Mouse (Mus musculus): ENCODE data around the gene Serpinb6b. TPM values are rescaled to one million over a fixed set of nuclear protein-coding genes. Genes with fewer than 3 reads are reported as not detected.

Serpinb6b gene
- polyA plus RNA-seq, 1 experiment from 2014 or later: 4.6 TPM

GRCm38 (mm10) chr13:33006555-33006954, 41.5 kb downstream of the Serpinb6b start:
- 85% methylated on average over 3 of the region's 3 CpGs for WGBS
- ATAC-seq (replicated peaks; ENCODE audit: low FRiP score, low TSS enrichment, low read depth): no peak

GRCm38 (mm10) chr13:33012395-33012794, 47.4 kb downstream of the Serpinb6b start:
- Histone ChIP-seq H3K9me3 (ENCODE audit: control insufficient read depth, low read length) (no peaks in the 10 kb centered on the region), H3K36me3 (ENCODE audit: control insufficient read depth, insufficient read depth, low read length) (0 out of 2 replicates have a peak, but pooled peaks cover 12% of the 10 kb centered on the region), H3K27ac (ENCODE audit: low read depth) (no peak overlapping the region), H3K27me3 (replicated peaks; ENCODE audit: control insufficient read depth, insufficient read depth, low read length) (no peaks in the 10 kb centered on the region), H3K9ac (ENCODE audit: low read length) (no peak overlapping the region), H3K4me3 (ENCODE audit: low read depth, low read length) (no peak overlapping the region), H3K4me2 (ENCODE audit: low read length) (no peak overlapping the region), H3K4me1 (replicated peaks; ENCODE audit: control insufficient read depth, insufficient read depth, low read length) (no peaks in the 10 kb centered on the region)
- 79% methylated on average over 1 of the region's 1 CpGs for WGBS
- ATAC-seq (replicated peaks; ENCODE audit: low FRiP score, low TSS enrichment, low read depth): no peak
- DNase-seq (ENCODE audit: low spot score): no peak

More at GRCm38 (mm10) chr13:33006555-33006954, 41.5 kb downstream of the Serpinb6b start:
- H3K9me3 ChIP-seq (ENCODE audit: control insufficient read depth, low read length): no peaks in the 10 kb centered on the region
- H3K27ac ChIP-seq (ENCODE audit: low read depth): no peak overlapping the region
- DNase-seq (ENCODE audit: low spot score): no peak
- H3K4me2 ChIP-seq (ENCODE audit: low read length): no peak overlapping the region
- no peak overlapping the region for H3K4me3 ChIP-seq (ENCODE audit: low read depth, low read length)
- no peaks in the 10 kb centered on the region for H3K27me3 ChIP-seq (replicated peaks; ENCODE audit: control insufficient read depth, insufficient read depth, low read length)
- no peak overlapping the region for H3K9ac ChIP-seq (ENCODE audit: low read length)
- H3K4me1 ChIP-seq (replicated peaks; ENCODE audit: control insufficient read depth, insufficient read depth, low read length): no peaks in the 10 kb centered on the region
- 0 out of 2 replicates have a peak, but pooled peaks cover 3% of the 10 kb centered on the region for H3K36me3 ChIP-seq (ENCODE audit: control insufficient read depth, insufficient read depth, low read length)

GRCm38 (mm10) chr13:33013271-33013670, 48.3 kb downstream of the Serpinb6b start:
- Histone ChIP-seq H3K4me2 (ENCODE audit: low read length) (no peak overlapping the region), H3K4me1 (replicated peaks; ENCODE audit: control insufficient read depth, insufficient read depth, low read length) (no peaks in the 10 kb centered on the region), H3K4me3 (ENCODE audit: low read depth, low read length) (no peak overlapping the region), H3K27ac (ENCODE audit: low read depth) (no peak overlapping the region), H3K36me3 (ENCODE audit: control insufficient read depth, insufficient read depth, low read length) (0 out of 2 replicates have a peak, but pooled peaks cover 12% of the 10 kb centered on the region), H3K27me3 (replicated peaks; ENCODE audit: control insufficient read depth, insufficient read depth, low read length) (no peaks in the 10 kb centered on the region), H3K9ac (ENCODE audit: low read length) (no peak overlapping the region), H3K9me3 (ENCODE audit: control insufficient read depth, low read length) (no peaks in the 10 kb centered on the region)
- 49% methylated on average over 2 of the region's 2 CpGs for WGBS
- no peak for DNase-seq (ENCODE audit: low spot score)
- no peak for ATAC-seq (replicated peaks; ENCODE audit: low FRiP score, low TSS enrichment, low read depth)

- peaks cover 6% of the 10 kb centered on the region; the same call in 1 of the 2 replicates for H3K9me3 ChIP-seq (ENCODE audit: control insufficient read depth, low read length)
- no peak overlapping the region for H3K27ac ChIP-seq (ENCODE audit: low read depth)
- no peak overlapping the region for H3K4me2 ChIP-seq (ENCODE audit: low read length)
- no peaks in the 10 kb centered on the region for H3K36me3 ChIP-seq (ENCODE audit: control insufficient read depth, insufficient read depth, low read length)
- no peaks in the 10 kb centered on the region for H3K4me1 ChIP-seq (replicated peaks; ENCODE audit: control insufficient read depth, insufficient read depth, low read length)
- no peak for ATAC-seq (replicated peaks; ENCODE audit: low FRiP score, low TSS enrichment, low read depth)
- H3K27me3 ChIP-seq (replicated peaks; ENCODE audit: control insufficient read depth, insufficient read depth, low read length): no peaks in the 10 kb centered on the region
- DNase-seq (ENCODE audit: low spot score): no peak
- 89% methylated on average over 1 of the region's 1 CpGs for WGBS
- H3K4me3 ChIP-seq (ENCODE audit: low read depth, low read length): no peak overlapping the region
- no peak overlapping the region for H3K9ac ChIP-seq (ENCODE audit: low read length)
Measured at GRCm38 (mm10) chr13:33022371-33022770, 57.4 kb downstream of the Serpinb6b start.

GRCm38 (mm10) chr13:33026427-33027057, 61.5 kb downstream of the Serpinb6b start:
- no peak for ATAC-seq (replicated peaks; ENCODE audit: low FRiP score, low TSS enrichment, low read depth)
- Histone ChIP-seq H3K4me2 (ENCODE audit: low read length) (no peak overlapping the region), H3K27me3 (replicated peaks; ENCODE audit: control insufficient read depth, insufficient read depth, low read length) (no peaks in the 10 kb centered on the region), H3K4me3 (ENCODE audit: low read depth, low read length) (no peak overlapping the region), H3K9me3 (ENCODE audit: control insufficient read depth, low read length) (no peaks in the 10 kb centered on the region), H3K4me1 (replicated peaks; ENCODE audit: control insufficient read depth, insufficient read depth, low read length) (no peaks in the 10 kb centered on the region), H3K27ac (ENCODE audit: low read depth) (no peak overlapping the region), H3K36me3 (ENCODE audit: control insufficient read depth, insufficient read depth, low read length) (no peaks in the 10 kb centered on the region), H3K9ac (ENCODE audit: low read length) (no peak overlapping the region)
- 81% methylated on average over 1 of the region's 1 CpGs for WGBS
- no peak for DNase-seq (ENCODE audit: low spot score)

GRCm38 (mm10) chr13:33027244-33027643, 62.2 kb downstream of the Serpinb6b start, which contains the start of gene Serpinb9b:
Serpinb9b (plus strand) TSS chr13:33027416.
- Histone ChIP-seq H3K4me3 (ENCODE audit: low read depth, low read length) (no peak within 1 kb of the TSS), H3K4me2 (ENCODE audit: low read length) (no peak within 1 kb of the TSS), H3K27me3 (replicated peaks; ENCODE audit: control insufficient read depth, insufficient read depth, low read length) (no peaks in the 10 kb centered on the region), H3K36me3 (ENCODE audit: control insufficient read depth, insufficient read depth, low read length) (no peaks in the 10 kb centered on the region), H3K4me1 (replicated peaks; ENCODE audit: control insufficient read depth, insufficient read depth, low read length) (no peaks in the 10 kb centered on the region), H3K9ac (ENCODE audit: low read length) (no peak within 1 kb of the TSS), H3K9me3 (ENCODE audit: control insufficient read depth, low read length) (no peaks in the 10 kb centered on the region), H3K27ac (ENCODE audit: low read depth) (no peak within 1 kb of the TSS)
- WGBS: 72% methylated on average over 2 of the region's 2 CpGs
- ATAC-seq (replicated peaks; ENCODE audit: low FRiP score, low TSS enrichment, low read depth): no peak
- DNase-seq (ENCODE audit: low spot score): no peak

GRCm38 (mm10) chr13:33028146-33028545, 63.1 kb downstream of the Serpinb6b start:
- Histone ChIP-seq H3K9me3 (ENCODE audit: control insufficient read depth, low read length) (no peaks in the 10 kb centered on the region), H3K4me2 (ENCODE audit: low read length) (no peak overlapping the region), H3K4me3 (ENCODE audit: low read depth, low read length) (no peak overlapping the region), H3K36me3 (ENCODE audit: control insufficient read depth, insufficient read depth, low read length) (no peaks in the 10 kb centered on the region), H3K27ac (ENCODE audit: low read depth) (no peak overlapping the region), H3K27me3 (replicated peaks; ENCODE audit: control insufficient read depth, insufficient read depth, low read length) (no peaks in the 10 kb centered on the region), H3K9ac (ENCODE audit: low read length) (no peak overlapping the region), H3K4me1 (replicated peaks; ENCODE audit: control insufficient read depth, insufficient read depth, low read length) (no peaks in the 10 kb centered on the region)
- ATAC-seq (replicated peaks; ENCODE audit: low FRiP score, low TSS enrichment, low read depth) (no peak), DNase-seq (ENCODE audit: low spot score) (no peak)
- WGBS: 23% methylated on average over 2 of the region's 2 CpGs

GRCm38 (mm10) chr13:33028550-33028949, 63.5 kb downstream of the Serpinb6b start:
- ATAC-seq (replicated peaks; ENCODE audit: low FRiP score, low TSS enrichment, low read depth): no peak
- Histone ChIP-seq H3K36me3 (ENCODE audit: control insufficient read depth, insufficient read depth, low read length) (no peaks in the 10 kb centered on the region), H3K4me1 (replicated peaks; ENCODE audit: control insufficient read depth, insufficient read depth, low read length) (no peaks in the 10 kb centered on the region), H3K9me3 (ENCODE audit: control insufficient read depth, low read length) (no peaks in the 10 kb centered on the region), H3K27me3 (replicated peaks; ENCODE audit: control insufficient read depth, insufficient read depth, low read length) (no peaks in the 10 kb centered on the region), H3K9ac (ENCODE audit: low read length) (no peak overlapping the region), H3K27ac (ENCODE audit: low read depth) (no peak overlapping the region), H3K4me2 (ENCODE audit: low read length) (no peak overlapping the region), H3K4me3 (ENCODE audit: low read depth, low read length) (no peak overlapping the region)
- 41% methylated on average over 2 of the region's 2 CpGs for WGBS
- no peak for DNase-seq (ENCODE audit: low spot score)
